Mouse (Mus musculus) neural tube, embryonic 12.5 days (tissue): Measurements from ENCODE around the gene Tmem104. TPM values are rescaled to one million over a fixed set of nuclear protein-coding genes. Genes with fewer than 3 reads are reported as not detected.

Source experiments
- ATAC-seq: fragments of 200-750 bp; cut with Nextera tagmentation; 2 replicates; pipeline ENCODE4 v1.8.0; 2017; ENCODE audit warnings: low read depth, mild to moderate bottlenecking, moderate TSS enrichment, moderate library complexity; ENCODE audit not compliant: low FRiP score
- H3K27ac ChIP-seq: fragments of 300-500 bp; sonication (generic); 2 replicates; pipeline ENCODE4 v1.5.1; 2016
- H3K27me3 ChIP-seq: fragments of 300-500 bp; sonication (generic); replicated peaks from 2 replicates; pipeline ENCODE4 v1.6.1; 2016; ENCODE audit warnings: mild to moderate bottlenecking
- H3K36me3 ChIP-seq: fragments of 300-500 bp; sonication (generic); 2 replicates; pipeline ENCODE4 v1.6.1; 2016; ENCODE audit warnings: mild to moderate bottlenecking
- H3K4me1 ChIP-seq: fragments of 300-500 bp; sonication (generic); 2 replicates; pipeline ENCODE4 v1.6.1; 2016
- H3K4me2 ChIP-seq: fragments of 300-500 bp; sonication (generic); replicated peaks from 2 replicates; pipeline ENCODE4 v1.6.1; 2016; ENCODE audit warnings: mild to moderate bottlenecking
- H3K4me3 ChIP-seq: fragments of 300-500 bp; sonication (generic); 2 replicates; pipeline ENCODE4 v1.5.1; 2016
- H3K9ac ChIP-seq: fragments of 300-500 bp; sonication (generic); 2 replicates; pipeline ENCODE4 v1.6.1; 2016; ENCODE audit warnings: mild to moderate bottlenecking
- H3K9me3 ChIP-seq: fragments of 300-500 bp; sonication (generic); 2 replicates; pipeline ENCODE4 v1.6.1; 2016; ENCODE audit warnings: mild to moderate bottlenecking
- WGBS: fragments of 180-500 bp; shearing (Covaris S2); methylation state at CpG from one replicate; pipeline ENCODE4 v1.1.7; 2016; 5-methylcytosine and 5-hydroxymethylcytosine counted together
- microRNA-seq: library from miRNA; unstranded; fragments of <30 nt; microRNA quantifications from one replicate; pipeline ENCODE4, GENCODE M21; 2017
- polyA plus RNA-seq: library from polyadenylated mRNA; unstranded; fragments of >200 nt; fragmentation: Nextera tagmentation; extraction: Ambion mirVana; gene quantifications from 2 replicates; pipeline ENCODE4 v1.2.1, GENCODE M21; 2016

Gene Tmem104
- polyA plus RNA-seq, 1 experiment from 2014 or later = 9.7 TPM

GRCm38 (mm10) chr11:115292631-115293375 is 105.5 kb downstream of the Tmem104 start:
- Histone ChIP-seq H3K9me3 (no peaks in the 10 kb centered on the region), H3K27ac (no peak overlapping the region), H3K4me3 (no peak overlapping the region), H3K36me3 (no peaks in the 10 kb centered on the region), H3K4me1 (peaks cover 7% of the 10 kb centered on the region), H3K27me3 (peaks cover 17% of the 10 kb centered on the region), H3K9ac (no peak overlapping the region), H3K4me2 (no peak overlapping the region)
- WGBS = 79% methylated on average over 14 of the region's 14 CpGs
- ATAC-seq = no peak

DNA sequence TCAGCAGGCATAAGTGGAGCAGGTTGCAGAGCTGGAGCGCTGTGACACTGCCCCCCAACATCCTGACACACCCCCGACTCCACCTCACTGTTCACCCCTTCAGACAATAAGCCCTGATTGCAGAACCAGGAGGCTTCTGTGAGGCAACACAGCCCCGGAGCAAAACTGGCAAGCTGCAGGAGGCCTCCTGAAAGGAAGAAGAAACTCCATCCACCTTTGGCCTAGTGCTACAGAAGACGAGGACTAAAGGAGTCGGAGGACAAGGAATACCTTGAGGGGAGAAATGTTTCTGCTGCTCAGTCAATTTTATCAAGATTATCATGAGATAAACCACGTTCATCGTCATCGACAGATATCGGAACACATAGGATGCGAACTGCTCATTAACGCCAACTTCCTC is 108.7 kb downstream of the Tmem104 start:
- Histone ChIP-seq H3K4me1 (peaks cover 7% of the 10 kb centered on the region), H3K36me3 (no peaks in the 10 kb centered on the region), H3K9ac (no peak overlapping the region), H3K27me3 (peaks cover 26% of the 10 kb centered on the region), H3K4me3 (no peak overlapping the region), H3K27ac (no peak overlapping the region), H3K4me2 (no peak overlapping the region), H3K9me3 (no peaks in the 10 kb centered on the region)
- WGBS = 91% methylated on average over 11 of the region's 11 CpGs
- ATAC-seq = no peak

Small RNAs within 50 kb of the gene (microRNA-seq; reads per million reads assigned to microRNA genes)
- gene Gm25837 = not detected

Other genes starting within 250 kb of the Tmem104 start
- not detected in 2 replicates for gene Cd300c, start 218.3 kb upstream of the Tmem104 start, polyA plus RNA-seq
- gene Cd300ld, start 197.6 kb upstream of the Tmem104 start, polyA plus RNA-seq = 0.08 and 0.11 TPM in 2 replicates
- gene Cd300c2, start 185.6 kb upstream of the Tmem104 start, polyA plus RNA-seq = 1.1 and 1.2 TPM in 2 replicates
- gene Cd300ld2, start 171.3 kb upstream of the Tmem104 start, polyA plus RNA-seq = not detected in 2 replicates
- gene Cd300ld4, start 160.5 kb upstream of the Tmem104 start, polyA plus RNA-seq = not detected in 2 replicates
- not detected in 2 replicates for gene Cd300ld5, start 149.7 kb upstream of the Tmem104 start, polyA plus RNA-seq
- gene Cd300ld3, start 139.1 kb upstream of the Tmem104 start, polyA plus RNA-seq = not detected in 2 replicates
- gene Cd300e, start 125.3 kb upstream of the Tmem104 start, polyA plus RNA-seq = not detected in 2 replicates
- 2.0 and 3.5 TPM in 2 replicates for gene Rab37, start 96.1 kb upstream of the Tmem104 start, polyA plus RNA-seq
- 0.61 TPM in 1 of 2 replicates, not detected in the other for gene Cd300lf, start 53.5 kb upstream of the Tmem104 start, polyA plus RNA-seq
- gene Slc9a3r1, start 24.1 kb upstream of the Tmem104 start, polyA plus RNA-seq = 36.7 and 41.1 TPM in 2 replicates
- gene Nat9, start 372 bp downstream of the Tmem104 start, polyA plus RNA-seq = 19.7 and 20.3 TPM in 2 replicates
- gene Grin2c, start 79.8 kb downstream of the Tmem104 start, polyA plus RNA-seq = 0.96 and 1.0 TPM in 2 replicates
- 16.4 and 18.9 TPM in 2 replicates for gene Fdxr, start 89.6 kb downstream of the Tmem104 start, polyA plus RNA-seq
- gene Fads6, start 110.2 kb downstream of the Tmem104 start, polyA plus RNA-seq = 0.34 and 0.46 TPM in 2 replicates
- gene Otop2, start 119.7 kb downstream of the Tmem104 start, polyA plus RNA-seq = not detected in 2 replicates
- gene Ush1g, start 134.6 kb downstream of the Tmem104 start, polyA plus RNA-seq = 0.08 and 0.28 TPM in 2 replicates
- 0.55 and 0.59 TPM in 2 replicates for gene Otop3, start 147.2 kb downstream of the Tmem104 start, polyA plus RNA-seq
- 28.9 and 30.3 TPM in 2 replicates for gene Hid1, start 180.3 kb downstream of the Tmem104 start, polyA plus RNA-seq
- 30.0 and 30.1 TPM in 2 replicates for gene Cdr2l, start 194.4 kb downstream of the Tmem104 start, polyA plus RNA-seq
- gene Mrpl58, start 216.3 kb downstream of the Tmem104 start, polyA plus RNA-seq = 193 and 199 TPM in 2 replicates
- 890 and 895 TPM in 2 replicates for gene Atp5h, start 232.5 kb downstream of the Tmem104 start, polyA plus RNA-seq
- gene Kctd2, start 232.6 kb downstream of the Tmem104 start, polyA plus RNA-seq = 29.7 and 29.9 TPM in 2 replicates